Mouse (Mus musculus) thymus, adult 2 months (tissue): ENCODE data around the gene Tlcd1. TPM values are rescaled to one million over a fixed set of nuclear protein-coding genes. Genes with fewer than 3 reads are reported as not detected.
"Not testable (repeated sequence)": the region's sequence is repeated elsewhere in the genome, so short reads cannot be mapped to it uniquely, and the experiment has no call there.

Experiments
- DNase-seq: peaks from one replicate; pipeline ENCODE4 v3.0.0; 2021
- H3K27ac ChIP-seq: fragments of 200-500 bp; 2 replicates; pipeline ENCODE4 v1.5.1; 2012; ENCODE audit warnings: low read length, control low read depth; ENCODE audit not compliant: control insufficient read depth, insufficient read depth
- H3K27me3 ChIP-seq: fragments of 200-500 bp; 2 replicates; pipeline ENCODE4 v1.6.1; 2012; ENCODE audit warnings: mild to moderate bottlenecking, low read length, moderate library complexity, mixed read lengths; ENCODE audit not compliant: control insufficient read depth, insufficient read depth
- H3K36me3 ChIP-seq: fragments of 200-500 bp; 2 replicates; pipeline ENCODE4 v1.6.1; 2012; ENCODE audit warnings: mild to moderate bottlenecking, low read length, moderate library complexity; ENCODE audit not compliant: control insufficient read depth, insufficient read depth
- H3K4me1 ChIP-seq: fragments of 200-500 bp; replicated peaks from 2 replicates; pipeline ENCODE4 v1.6.1; 2012; ENCODE audit warnings: low read length; ENCODE audit not compliant: control insufficient read depth, insufficient read depth
- H3K4me3 ChIP-seq: fragments of 200-500 bp; 2 replicates; pipeline ENCODE4 v1.5.1; 2012; ENCODE audit warnings: mild to moderate bottlenecking, low read length, control low read depth, moderate library complexity; ENCODE audit not compliant: control insufficient read depth, insufficient read depth
- CTCF ChIP-seq: fragments of 200-500 bp; IDR thresholded peaks from 2 replicates; pipeline ENCODE4 v1.5.1; 2012; ENCODE audit warnings: mild to moderate bottlenecking, control low read depth, low read length, moderate library complexity, borderline replicate concordance; ENCODE audit not compliant: control insufficient read depth, poor library complexity, insufficient read depth; ENCODE audit errors: extremely low read depth
- POLR2A ChIP-seq: fragments of 200-500 bp; IDR thresholded peaks from 2 replicates; pipeline ENCODE4 v1.6.1; 2012; ENCODE audit warnings: mild to moderate bottlenecking, low read length, control low read depth, moderate library complexity; ENCODE audit not compliant: control insufficient read depth, poor library complexity, insufficient read depth; ENCODE audit errors: extremely low read depth
- WGBS: fragments of 180-500 bp; shearing (Covaris S2); methylation state at CpG from one replicate; pipeline ENCODE4 v1.1.7; 2018; 5-methylcytosine and 5-hydroxymethylcytosine counted together
- polyA plus RNA-seq: library from polyadenylated mRNA; depleted of rRNA; stranded (reverse); fragments of >200 nt; gene quantifications from 2 replicates; pipeline ENCODE4 v1.2.3, GENCODE M21; 2012

The Tlcd1 gene
- polyA plus RNA-seq, 1 experiment, result 30.0 TPM

DNA sequence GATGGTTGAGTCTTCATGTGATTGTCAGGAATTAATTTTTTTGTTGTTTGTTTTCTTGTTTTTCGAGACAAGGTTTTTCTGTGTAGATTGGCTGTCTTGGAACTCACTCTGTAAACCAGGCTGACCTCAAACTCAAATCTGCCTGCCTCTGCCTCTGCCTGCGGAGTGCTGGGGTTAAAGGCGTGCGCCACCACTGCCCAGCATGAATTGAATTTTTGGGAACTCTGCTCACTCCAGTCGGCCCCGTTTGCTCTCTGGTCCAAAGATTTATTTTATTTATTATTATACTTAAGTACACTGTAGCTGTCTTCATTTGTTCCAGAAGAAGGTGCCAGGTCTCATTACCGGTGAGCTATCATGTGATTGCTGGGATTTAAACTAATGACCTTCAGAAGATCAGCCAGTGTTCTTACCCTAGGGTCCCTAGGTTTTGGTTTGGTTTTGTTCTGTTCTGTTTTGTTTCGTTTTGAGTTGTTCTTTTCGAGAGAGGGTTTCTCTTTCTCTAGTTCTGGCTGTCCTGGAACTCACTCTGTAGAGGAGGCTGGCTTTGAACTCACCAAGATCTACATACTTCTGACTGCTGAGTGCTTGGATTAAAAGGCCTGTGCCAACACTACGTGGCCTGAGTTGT is 7.5 kb downstream of the Tlcd1 start:
- no peak for DNase-seq
- H3K27me3 ChIP-seq, result peaks cover 10% of the 10 kb centered on the region
- WGBS, result 62% methylated on average over 10 of the region's 10 CpGs
- H3K4me3 ChIP-seq, result no peak overlapping the region
- peaks cover 13% of the 10 kb centered on the region for H3K4me1 ChIP-seq
- TF ChIP-seq CTCF, result no peak
- no peak for TF ChIP-seq POLR2A
- no peak overlapping the region for H3K27ac ChIP-seq
- H3K36me3 ChIP-seq, result peaks cover 17% of the 10 kb centered on the region

DNA sequence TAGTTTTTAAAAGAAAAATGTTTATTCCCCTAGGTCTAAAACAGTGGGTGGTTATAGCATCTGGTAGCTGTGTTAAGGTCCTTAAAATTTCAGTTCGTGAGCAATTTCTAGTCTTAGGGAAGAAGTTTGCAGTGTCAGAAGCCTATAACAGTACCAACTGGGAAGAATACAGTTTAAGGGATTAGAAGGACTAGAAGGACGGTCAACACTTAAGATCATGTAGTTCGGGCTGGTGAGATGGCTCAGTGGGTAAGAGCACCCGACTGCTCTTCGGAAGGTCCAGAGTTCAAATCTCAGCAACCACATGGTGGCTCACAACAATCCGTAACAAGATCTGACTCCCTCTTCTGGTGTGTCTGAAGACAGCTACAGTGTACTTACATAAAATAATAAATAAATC is 8.2 kb downstream of the Tlcd1 start:
- not testable (repeated sequence) for H3K27ac ChIP-seq, DNase-seq, H3K4me3 ChIP-seq
- H3K4me1 ChIP-seq, result peaks cover 17% of the 10 kb centered on the region
- WGBS, result 97% methylated on average over 6 of the region's 6 CpGs
- peaks cover 17% of the 10 kb centered on the region for H3K36me3 ChIP-seq
- peaks cover 17% of the 10 kb centered on the region for H3K27me3 ChIP-seq

- H3K4me3 ChIP-seq, result peak within 1 kb of the TSS; percentile 37
- no peak for DNase-seq
- H3K4me1 ChIP-seq, result peaks cover 17% of the 10 kb centered on the region
- H3K27me3 ChIP-seq, result peaks cover 21% of the 10 kb centered on the region
- no peaks in the 10 kb centered on the region for H3K36me3 ChIP-seq
- TF ChIP-seq POLR2A (no peak), CTCF (0 out of 2 replicates have a peak, but pooled peaks have one; percentile 13)
- H3K27ac ChIP-seq, result no peak within 1 kb of the TSS
- WGBS, result 2% methylated on average over 80 of the region's 80 CpGs
These were observed 12.1 kb downstream of the Tlcd1 start, which contains the start of gene Rab34 for GRCm38 (mm10) chr11:78188331-78189233. Gene Rab34, plus strand, starts transcription at chr11:78188430.

DNA sequence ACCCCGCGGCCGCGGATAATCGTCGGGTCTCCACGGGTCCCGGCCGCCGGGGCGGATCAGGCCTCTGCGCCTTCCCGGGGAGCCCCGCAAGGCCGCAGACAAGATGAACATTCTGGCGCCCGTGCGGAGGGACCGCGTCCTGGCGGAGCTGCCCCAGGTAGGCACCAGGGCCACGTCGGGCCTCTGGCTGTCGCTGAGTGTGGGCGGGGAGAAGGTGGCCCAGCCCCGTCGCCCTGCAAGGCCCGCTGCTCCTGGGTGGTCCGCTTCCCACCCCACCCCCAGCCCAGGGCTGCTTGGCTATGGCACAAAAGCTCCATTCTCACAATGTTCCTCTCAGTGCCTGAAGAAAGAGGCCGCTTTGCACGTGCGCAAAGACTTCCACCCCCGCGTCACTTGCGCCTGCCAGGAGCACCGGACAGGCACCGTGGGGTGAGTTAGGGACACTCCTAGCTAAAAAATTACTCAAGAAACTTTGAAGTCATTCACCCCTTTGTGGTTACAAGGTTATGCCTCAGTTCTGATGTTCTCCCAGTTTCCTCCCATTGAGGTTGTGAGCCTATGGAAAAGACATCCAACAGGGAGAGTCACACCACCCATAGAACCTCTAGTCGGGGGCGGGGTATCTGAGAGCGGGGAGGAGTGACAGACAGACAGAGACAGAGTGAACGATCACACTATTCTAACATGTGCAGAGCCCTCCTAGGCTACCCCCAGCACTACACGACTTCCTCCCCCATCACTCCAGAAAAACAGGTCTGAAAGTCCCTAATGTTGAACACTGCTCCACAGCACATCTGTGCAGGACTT is 12.9 kb downstream of the Tlcd1 start:
- TF ChIP-seq POLR2A (no peak), CTCF (no peak)
- no peaks in the 10 kb centered on the region for H3K36me3 ChIP-seq
- peak overlapping the region; percentile 37 for H3K4me3 ChIP-seq
- WGBS, result 5% methylated on average over 42 of the region's 42 CpGs
- DNase-seq, result no peak
- H3K4me1 ChIP-seq, result peaks cover 18% of the 10 kb centered on the region
- H3K27me3 ChIP-seq, result peaks cover 21% of the 10 kb centered on the region
- no peak overlapping the region for H3K27ac ChIP-seq

DNA sequence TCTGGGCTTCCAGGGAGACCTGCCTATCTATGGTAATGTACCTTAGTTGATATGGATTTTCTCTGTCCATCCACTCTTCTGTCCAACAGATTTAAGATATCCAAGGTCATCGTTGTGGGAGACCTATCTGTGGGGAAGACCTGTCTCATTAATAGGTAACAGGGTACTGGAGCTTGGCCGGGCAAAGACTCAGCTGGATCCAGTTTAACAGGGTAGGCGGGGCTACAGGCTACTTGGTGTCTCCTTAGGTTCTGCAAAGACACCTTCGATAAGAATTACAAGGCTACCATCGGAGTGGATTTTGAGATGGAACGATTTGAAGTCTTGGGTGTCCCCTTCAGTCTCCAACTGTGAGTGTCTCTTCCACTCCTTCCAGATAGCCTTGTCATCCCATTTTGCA is 13.5 kb downstream of the Tlcd1 start:
- TF ChIP-seq CTCF (no peak), POLR2A (no peak)
- no peak overlapping the region for H3K4me3 ChIP-seq
- 77% methylated on average over 6 of the region's 6 CpGs for WGBS
- H3K36me3 ChIP-seq, result no peaks in the 10 kb centered on the region
- peaks cover 21% of the 10 kb centered on the region for H3K27me3 ChIP-seq
- H3K4me1 ChIP-seq, result peaks cover 24% of the 10 kb centered on the region
- DNase-seq, result no peak
- H3K27ac ChIP-seq, result no peak overlapping the region

GRCm38 (mm10) chr11:78193113-78193512 is 16.6 kb downstream of the Tlcd1 start, which contains the start of gene Proca1:
Gene Proca1, plus strand, starts transcription at chr11:78193392.
- Histone ChIP-seq H3K27ac (no peak within 1 kb of the TSS), H3K4me3 (no peak within 1 kb of the TSS), H3K27me3 (peaks cover 20% of the 10 kb centered on the region), H3K4me1 (peaks cover 26% of the 10 kb centered on the region), H3K36me3 (no peaks in the 10 kb centered on the region)
- no peak for DNase-seq
- TF ChIP-seq CTCF, result no peak
- TF ChIP-seq POLR2A, result no peak
- 79% methylated on average over 1 of the region's 1 CpGs for WGBS
